Mouse (Mus musculus): ENCODE results near the gene Spsb2.
A peak's percentile ranks its signal among the peaks of the same experiment; 100 is the strongest.
"Not testable (repeated sequence)": the region's sequence is repeated elsewhere in the genome, so short reads cannot be mapped to it uniquely, and the experiment has no call there.

The Spsb2 gene

DNA sequence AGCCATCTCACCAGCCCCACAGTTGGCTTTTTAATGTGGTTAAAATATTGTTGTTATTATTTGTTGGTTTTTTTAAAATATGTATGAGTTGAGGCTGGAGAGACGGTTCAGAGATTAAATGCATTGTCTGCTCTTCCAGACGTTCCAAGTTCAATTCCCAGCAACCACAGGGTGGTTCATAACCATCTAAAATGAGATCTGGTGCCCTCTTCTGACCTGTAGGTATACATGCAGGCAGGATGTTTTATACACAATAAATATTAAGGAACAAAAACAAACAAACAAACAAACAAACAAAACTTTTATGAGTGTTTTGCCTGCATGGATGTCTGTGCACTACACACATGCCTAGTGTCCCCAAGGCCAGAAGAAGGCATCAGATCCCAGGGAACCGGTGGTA is 5.4 kb upstream of the Spsb2 start:
- DNase-seq (ENCODE audit: low spot score): no peak

DNA sequence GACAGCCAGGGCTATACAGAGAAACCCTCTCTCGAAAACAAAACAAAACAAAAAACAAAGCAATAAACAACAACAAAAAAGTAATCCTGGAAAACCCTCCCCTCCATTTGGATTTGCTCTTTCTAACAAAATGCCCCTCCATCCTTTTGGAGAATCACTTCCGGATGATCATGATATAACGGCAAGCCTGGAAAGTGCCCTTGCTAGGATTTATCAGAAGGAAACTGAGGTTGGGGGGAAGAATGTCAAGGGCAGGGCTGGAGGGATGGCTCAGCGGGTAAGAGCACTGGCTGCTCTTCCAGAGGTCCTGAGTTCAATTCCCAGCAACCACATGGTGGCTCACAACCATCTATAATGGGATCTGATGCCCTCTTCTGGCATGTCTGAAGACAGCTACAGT is 4.8 kb upstream of the Spsb2 start:
- DNase-seq (ENCODE audit: low spot score): not testable (repeated sequence)

DNA sequence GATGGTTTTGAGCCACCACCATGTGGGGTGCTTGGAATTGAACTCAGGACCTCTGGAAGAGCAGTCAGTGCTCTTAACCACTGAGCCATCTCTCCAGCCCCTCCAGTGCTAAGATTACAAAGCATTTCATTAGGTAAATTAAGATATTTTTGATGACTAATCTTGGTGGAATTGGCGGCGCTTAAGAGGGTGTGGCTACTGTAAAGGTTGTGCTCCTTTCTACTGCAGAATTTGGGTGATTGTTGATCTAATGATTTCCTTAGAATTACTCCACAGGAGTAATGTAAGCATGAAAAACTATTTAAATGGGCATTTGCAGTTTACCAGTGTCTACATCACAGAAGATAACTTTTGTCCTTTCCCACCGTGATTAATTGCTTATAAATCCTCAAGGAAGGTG is 4.1 kb upstream of the Spsb2 start:
- DNase-seq (ENCODE audit: low spot score): no peak

DNA sequence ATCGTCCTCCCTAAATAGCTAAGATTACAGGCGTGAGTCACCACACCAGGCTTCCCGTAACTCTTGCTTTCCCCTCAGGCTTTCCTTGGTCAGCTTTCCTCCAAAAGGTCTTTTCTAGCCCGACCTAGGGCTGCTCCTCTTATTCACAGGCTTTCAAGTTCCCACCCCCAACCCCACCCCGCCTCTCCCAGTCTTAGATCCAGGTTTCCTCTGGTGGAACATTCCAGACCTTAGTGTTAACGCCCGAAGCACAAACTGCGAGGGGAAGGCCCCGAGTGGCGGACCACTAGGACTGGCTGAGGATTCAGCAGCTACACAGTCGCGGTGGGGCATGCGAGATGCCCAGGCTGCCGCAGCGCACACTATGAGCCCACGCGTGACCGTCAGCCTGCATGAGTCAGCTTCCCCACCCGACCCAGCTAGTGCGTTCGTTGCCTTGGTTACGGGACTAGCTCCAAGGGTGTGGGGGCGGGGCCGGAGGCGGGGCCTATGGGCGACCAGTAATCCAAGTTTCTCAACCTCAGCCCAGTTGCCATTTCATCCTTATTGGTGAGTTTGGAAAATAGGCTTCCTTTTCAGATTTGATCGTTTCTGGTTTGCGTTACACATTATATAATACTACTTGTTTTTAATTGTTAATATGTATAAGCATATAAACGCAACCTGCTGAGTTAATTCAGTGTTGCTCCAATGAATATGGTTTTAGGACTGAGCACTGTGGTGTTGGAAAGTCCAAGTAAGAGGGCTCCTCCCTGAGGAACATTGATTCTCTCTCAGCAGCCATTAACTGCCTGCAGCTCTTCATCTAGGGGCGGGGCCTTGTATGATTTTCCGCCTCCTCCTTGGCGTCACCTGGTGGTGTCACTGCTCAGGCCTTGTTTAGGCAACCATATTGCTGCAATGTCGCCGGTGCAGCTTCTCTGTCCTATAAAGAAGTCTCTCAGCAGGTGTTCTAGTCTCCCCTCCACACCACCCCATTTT is 2.8 kb upstream of the Spsb2 start:
- peak; percentile 96 for DNase-seq (ENCODE audit: low spot score)

DNA sequence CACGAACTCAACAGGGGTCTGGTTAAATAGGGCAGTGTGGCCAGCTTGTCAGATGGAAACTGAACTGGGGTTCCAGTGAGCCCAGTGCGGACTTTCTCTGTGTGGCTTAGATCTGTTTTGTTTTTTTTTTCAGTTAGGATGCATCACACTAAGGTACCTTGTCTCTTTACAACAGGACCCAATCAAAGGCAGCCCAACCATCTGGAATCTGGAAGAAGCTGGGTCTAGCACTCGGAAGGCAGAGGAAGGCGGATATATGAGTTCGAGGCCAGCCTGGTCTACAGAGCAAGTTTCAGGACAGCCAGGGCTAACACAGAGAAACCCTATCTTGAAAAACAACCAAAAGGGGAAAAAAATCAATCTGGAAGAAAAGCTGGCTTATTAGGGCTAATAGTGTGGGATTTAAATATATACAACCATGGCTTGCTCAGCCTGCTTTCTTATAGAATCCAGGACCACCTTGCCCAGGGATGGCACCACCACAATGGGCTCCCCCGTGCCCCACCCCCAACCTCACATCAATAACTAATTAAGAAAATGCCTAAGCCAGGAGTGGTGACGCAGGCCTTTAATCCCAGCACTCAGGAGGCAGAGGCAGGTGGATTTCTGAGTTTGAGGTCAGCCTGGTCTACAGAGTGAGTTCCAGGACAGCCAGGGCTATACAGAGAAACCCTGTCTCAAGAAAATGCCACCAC is 1.9 kb upstream of the Spsb2 start:
- DNase-seq (ENCODE audit: low spot score): no peak

DNA sequence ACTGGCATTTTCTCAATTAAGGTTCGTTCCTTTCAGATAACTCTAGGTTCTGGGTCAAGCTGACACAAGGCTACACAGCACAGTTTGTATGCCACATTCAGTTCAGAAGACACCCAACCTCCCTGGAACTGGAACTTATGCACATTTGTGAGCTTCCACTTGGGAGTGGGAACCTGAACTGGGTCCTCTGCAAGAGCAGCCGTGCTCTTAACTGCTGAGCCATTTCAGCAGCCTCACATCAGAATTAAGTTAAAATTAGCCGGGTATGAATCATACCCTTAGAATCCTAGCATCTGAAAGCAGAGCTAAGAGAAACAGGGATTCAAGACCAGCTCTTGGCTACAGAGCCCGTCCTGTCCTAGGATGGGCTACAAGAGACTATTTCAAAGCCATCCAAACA is 1.1 kb upstream of the Spsb2 start:
- no peak for DNase-seq (ENCODE audit: low spot score)

DNA sequence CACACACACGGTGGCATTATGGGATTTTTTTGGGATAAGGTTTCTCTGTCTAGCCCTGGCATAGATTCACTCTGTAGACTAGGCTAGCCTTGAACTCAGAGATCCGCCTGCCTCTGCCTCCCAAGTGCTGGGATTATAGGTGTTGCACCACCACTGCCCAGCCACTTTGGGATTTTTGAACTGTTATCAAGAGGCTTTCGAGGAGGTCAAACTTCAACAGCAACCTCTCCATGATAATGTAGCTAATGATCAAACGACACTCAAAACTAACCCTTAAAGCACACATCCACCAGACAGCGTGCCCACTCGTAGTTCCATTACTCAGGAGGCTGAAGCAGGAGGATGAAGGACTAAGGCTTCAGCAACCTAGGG is 489 bp upstream of the Spsb2 start:
- no peak for DNase-seq (ENCODE audit: low spot score)

DNA sequence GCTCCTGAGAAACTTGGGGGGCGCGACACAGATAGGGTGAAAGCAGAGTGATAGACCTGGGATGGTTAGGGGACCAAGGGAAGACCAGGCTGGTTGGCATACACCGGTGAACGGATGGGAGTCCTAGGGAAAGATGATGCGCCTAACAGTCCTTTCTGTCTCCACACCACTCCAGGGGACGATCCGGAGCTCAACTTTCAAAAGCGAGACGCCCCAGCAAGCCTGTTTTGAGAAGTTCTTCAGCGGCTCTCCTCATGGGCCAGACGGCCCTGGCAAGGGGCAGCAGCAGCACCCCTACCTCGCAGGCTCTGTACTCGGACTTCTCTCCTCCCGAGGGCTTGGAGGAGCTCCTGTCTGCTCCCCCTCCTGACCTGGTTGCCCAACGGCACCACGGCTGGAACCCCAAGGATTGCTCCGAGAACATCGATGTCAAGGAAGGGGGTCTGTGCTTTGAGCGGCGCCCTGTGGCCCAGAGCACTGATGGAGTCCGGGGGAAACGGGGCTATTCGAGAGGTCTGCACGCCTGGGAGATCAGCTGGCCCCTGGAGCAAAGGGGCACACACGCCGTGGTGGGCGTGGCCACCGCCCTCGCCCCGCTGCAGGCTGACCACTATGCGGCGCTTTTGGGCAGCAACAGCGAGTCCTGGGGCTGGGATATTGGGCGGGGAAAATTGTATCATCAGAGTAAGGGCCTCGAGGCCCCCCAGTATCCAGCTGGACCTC is 752 bp downstream of the Spsb2 start:
- DNase-seq (ENCODE audit: low spot score): no peak

DNA sequence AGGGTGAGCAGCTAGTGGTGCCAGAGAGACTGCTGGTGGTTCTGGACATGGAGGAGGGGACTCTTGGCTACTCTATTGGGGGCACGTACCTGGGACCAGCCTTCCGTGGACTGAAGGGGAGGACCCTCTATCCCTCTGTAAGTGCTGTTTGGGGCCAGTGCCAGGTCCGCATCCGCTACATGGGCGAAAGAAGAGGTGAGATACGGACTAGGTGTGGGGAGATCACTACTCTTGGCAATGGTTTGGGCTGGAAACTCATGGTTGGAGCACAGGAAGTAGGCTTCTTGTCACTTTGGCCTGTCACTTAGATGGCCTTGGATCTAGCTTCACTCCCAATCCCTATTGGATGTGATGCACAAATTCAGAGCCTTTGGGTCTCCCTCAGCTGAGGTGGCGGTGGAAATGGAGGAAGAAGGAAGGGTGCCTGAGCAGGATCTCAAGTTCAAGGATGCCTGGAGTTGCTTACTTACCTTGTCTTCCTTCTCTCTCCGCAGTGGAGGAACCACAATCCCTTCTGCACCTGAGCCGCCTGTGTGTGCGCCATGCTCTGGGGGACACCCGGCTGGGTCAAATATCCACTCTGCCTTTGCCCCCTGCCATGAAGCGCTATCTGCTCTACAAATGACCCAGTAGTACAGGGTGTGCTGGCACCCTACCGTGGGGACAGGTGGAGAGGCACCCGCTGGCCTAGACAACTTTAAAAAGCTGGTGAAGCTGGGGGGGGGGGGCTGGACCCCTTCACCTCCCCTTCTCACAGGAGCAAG is 1.5 kb downstream of the Spsb2 start:
- no peak for DNase-seq (ENCODE audit: low spot score)

DNA sequence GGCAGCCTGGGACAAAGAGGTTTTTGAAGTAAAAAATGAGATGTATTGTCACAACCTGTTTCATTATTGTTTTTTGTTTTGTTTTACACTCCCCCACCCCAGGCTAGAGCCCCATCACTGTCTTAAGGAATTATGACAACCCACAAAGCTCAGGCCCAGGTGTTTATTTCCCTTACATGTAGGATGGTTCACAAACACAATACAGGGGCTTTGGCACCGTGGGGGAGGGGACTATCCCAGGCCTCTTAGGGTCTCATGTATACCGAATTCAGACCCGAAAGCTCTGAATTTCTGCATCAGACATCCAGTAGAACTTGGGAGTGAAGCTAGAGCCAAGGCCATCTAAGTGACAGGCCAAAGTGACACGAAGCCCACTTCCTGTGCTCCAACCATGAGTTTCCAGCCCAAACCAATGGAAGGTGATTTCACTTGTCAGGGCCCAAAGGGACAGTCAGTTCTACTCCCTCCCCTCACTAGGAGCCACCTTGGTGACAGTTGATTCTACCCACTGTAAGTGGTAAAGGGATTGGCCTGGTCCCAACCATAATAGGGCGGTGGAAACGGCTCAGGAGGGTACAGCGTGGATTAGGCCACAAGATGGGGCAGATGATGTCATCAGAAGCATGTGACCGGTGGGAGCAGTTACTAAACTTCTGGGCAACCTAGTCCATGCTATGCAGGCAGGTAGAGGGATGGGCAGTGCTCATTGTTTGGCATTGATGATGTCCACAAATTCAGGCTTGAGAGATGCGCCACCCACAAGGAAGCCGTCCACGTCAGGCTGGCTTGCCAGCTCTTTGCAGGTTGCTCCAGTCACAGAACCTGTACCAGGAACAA is 2.3 kb downstream of the Spsb2 start:
- not testable (repeated sequence) for DNase-seq (ENCODE audit: low spot score)

DNA sequence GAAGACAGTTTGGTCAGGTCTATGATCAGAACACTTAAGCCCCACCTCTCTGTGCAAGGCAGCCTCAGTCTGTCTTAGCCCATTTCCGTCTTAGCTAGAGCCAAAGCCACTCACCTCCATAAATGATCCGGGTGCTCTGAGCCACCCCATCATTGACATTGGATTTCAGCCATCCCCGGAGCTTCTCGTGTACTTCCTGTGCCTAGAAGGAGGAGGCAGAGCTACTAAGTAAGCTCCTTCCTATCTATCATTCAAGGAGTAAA is 2.9 kb downstream of the Spsb2 start:
- DNase-seq (ENCODE audit: low spot score): no peak

DNA sequence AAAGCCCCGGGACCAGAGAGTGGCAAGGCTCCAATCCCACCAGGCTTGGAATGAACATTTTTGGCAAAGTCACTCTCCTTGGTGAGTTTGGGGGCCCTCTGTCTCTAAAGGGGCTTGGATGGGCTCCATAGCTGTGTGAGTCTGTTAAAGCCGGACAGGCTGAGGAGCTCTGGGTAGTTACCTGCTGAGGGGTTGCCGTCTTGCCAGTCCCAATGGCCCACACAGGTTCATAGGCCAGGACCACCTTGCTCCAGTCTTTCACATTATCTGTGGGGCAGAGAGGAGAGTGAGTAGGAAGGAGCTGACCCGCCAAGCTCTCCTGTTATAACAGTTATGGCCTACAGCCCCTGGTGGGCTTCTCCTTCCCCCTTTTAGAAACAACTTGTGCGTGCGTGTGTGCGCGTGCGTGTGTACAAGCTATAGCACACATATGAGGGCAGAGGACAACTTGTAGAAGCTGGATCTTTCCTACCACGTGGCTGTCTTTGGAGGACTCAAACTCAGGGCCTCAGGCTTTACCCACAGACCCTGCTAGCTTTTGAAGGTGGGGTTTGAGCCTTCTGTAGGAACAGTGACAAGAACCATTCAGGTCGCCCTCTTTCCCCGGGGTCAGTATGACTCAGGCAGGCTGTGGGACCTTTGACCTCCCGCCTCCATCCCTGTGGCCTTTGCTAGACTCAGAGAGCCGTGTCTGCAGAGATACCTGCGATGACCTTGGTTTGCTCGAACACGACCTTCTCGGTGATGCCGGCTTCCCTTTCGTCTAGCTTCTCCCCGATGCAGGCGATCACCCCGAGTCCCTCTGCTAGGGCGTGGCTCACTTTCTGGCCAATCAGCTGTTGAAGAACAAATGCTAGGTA is 3.5 kb downstream of the Spsb2 start:
- DNase-seq (ENCODE audit: low spot score): no peak

DNA sequence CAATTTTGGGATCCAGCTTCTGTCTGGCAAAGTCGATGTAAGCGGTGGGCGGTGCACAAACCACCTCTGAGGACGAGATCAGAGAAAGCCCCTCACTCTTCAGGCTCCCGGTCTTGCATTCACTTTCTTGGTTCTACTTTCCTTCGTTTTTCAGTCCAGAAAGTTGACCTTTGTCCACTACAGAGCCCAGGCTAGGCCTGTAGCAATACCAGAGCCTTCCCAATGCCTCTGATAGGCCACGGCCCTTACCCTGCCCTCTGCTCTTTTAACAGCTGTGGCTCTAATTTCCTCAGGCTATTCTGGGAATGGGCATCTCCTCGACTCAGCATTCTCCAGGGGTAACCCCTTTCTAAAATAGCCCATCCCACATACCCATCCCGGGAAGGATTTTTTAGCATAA is 4.4 kb downstream of the Spsb2 start:
- DNase-seq (ENCODE audit: low spot score): no peak

DNA sequence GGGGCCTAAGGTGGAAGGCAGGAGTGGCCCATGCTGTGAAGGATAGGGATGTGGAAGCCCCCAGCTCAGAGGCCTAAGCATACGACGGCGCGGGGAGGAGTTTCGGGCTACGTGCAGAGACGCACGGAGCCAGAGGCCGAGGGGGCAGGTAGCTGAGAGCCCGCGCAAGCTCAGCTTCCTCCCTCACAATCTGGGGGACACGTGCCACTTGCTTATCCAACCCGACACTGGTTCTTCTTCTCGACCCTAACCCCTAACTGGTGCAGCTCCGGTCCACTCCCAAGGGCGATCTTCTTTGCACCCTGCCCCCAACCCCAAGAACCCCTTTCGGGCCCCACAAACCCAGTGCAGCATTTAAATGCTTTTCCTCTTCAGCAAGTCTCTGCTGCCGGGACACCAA is 5.0 kb downstream of the Spsb2 start:
- DNase-seq (ENCODE audit: low spot score): no peak

DNA sequence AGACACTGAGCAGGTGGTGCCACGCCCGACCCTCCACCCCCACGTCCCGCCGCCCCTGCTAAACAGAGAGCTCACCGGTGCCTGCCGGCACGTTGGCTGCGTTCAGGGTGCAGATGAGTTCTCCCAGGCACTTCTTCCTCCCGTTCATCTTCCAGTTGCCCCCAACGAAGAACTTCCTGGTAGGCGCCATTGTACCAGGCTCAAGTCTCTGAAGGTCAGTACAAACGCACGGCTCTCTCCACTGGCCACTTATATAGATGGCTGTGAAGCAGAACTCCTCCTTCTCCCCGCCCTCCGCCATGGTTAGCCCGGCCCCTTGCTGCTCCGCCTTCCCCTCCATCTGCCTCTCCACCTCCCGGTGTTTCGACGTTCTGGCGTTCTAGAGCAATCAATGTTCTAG is 5.5 kb downstream of the Spsb2 start, which contains the start of gene Tpi1:
TSS of gene Tpi1 (minus strand) at position 364 of the 400 bp plus-strand sequence.
- DNase-seq (ENCODE audit: low spot score): peak; percentile 83

DNA sequence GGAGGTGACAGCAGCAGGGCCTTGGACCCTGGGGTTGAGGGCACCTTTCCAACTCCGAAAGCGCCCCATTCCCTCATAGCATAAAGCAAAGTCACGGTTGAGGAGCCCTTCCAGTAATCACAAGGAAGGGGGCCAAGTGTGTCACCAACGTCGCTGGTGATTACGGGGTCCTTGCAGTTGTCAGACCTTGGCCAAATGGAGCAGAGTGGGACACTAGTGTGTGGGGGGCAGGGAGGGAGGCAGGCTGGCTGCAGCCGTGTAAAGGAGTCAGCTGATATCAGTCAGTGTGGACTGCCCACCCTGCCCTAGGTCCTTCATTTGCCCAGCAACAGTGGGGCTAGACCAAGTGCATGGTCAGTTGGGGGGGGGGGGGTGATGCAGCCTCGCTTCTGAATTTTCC is 6.0 kb downstream of the Spsb2 start:
- no peak for DNase-seq (ENCODE audit: low spot score)

DNA sequence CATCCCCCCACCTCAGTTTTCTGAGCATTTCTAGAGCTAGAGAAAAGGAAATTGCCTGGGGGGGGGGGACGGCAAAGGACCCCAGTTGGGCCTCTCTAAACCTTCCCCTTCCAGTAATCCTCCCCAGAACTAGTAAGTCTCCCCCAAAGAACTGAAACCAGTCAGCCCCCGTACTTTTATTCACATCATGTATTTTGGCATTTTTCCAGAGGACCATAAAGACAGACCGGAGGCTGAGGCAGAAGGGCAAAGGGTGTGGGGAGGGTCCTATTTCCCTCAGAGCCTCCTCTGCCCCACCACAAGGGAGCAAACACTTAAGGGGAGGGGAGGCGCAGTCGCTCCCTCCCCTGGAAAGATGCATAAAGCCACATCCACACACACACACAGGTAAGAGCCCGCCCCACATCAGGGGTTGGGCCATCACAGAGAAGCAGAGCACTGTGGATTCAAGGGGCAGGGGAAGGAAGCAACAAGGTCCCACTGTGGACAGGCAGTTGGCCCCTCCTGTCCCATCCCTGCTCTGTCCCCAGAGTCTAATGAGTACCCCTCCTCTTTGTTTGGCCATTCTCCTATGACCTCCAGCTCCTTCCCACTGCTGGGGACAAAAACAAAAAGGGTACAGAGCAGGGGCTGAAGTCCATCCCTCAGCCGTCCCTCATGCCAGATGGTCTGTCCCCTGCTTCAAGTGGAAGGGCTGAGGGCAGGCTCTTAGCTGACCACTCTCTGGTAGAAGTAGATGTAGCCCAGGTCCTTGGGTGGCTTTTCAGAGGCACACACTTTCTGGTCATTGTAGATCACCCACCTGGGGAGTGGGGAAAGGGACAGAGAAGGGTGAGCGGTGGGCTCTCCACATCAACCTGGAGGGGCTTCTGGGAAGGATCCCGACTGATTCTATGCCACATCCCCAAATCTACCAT is 6.7 kb downstream of the Spsb2 start:
- no peak for DNase-seq (ENCODE audit: low spot score)

DNA sequence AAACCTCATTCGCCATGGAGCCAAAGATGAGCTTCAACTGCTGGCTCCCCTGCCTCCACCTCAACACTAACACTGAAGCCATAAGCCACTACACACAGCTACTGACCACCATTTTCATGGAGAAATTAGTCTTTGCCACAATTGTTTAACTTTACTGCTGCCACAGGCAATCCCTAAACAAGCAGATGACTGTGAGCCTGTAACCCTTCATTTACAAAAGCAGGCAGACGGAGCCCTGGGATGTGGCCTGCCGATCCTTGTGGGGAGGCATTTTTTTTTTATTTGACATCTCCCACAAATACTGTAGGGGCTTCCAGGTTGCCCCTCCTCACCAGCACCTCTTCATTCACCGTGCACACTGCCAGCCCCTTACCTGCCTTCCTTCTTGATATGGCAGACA is 8.2 kb downstream of the Spsb2 start:
- no peak for DNase-seq (ENCODE audit: low spot score)

DNA sequence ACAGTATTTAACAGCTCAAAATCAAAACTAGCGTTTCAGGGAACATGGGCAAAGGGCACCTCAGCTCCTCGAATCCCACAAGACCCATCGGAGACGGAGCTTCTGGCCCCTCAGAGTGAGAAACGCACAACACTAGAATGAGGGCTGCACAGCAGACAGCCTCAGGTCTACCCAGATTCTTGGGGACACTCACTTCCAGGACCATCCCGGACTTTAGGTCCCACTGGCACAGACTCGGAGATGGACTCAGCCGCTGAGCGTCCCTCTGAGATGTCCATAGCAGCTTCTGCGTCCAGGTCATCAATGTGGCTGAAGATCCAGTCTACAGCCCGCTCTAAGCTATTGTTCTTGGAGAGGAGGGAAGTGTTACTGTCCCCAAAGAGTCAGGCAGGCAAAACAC is 8.7 kb downstream of the Spsb2 start:
- no peak for DNase-seq (ENCODE audit: low spot score)
